Mouse (Mus musculus) lung, postnatal 14 days (tissue): ENCODE measurements around the gene Nxf7.
"Not testable (repeated sequence)": the region's sequence is repeated elsewhere in the genome, so short reads cannot be mapped to it uniquely, and the experiment has no call there.

Experiments used
- DNase-seq: peaks from one replicate; pipeline ENCODE4 v3.0.0; 2021

Gene Nxf7

DNA sequence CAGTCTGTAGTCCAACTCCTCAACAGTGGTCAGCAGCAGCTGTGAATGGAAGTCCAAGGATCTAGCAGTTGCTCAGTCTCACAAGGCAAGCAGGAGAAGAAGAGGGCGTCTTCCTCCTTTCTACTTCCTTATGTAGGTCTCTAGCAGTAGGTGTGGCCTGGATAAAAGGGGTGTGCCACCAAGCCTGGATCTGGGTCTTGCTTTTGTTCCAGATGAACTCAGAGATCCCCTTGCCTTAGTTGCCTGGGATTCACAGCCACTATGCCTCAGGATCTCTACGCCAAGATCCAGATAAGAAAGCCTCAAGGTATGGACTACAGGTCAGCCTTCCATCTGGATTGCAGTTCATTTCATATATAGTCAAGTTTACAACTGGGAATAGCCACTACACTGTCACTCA lies at the start of gene Nxf7:
Gene Nxf7 (minus strand): TSS at position 101 of the 400 bp plus-strand sequence.
- no peak for DNase-seq

DNA sequence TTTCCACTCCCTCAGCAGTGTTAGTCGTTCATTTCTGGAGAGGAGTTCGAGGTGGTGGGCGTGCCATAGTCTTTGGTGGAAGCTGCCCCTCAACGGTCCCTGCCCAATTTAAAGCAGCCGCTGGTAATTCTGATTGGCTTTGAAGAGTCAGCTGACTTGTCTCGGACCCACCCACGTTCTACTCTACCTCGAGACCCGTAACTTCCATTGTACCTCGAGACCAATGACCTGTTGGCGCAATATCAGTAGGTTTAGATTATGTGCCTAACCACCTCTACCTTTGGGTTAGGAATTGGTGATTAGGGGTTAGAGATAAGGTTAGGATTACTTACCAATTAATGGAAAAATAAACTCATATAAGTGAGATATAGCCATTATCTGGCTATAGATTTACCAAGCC lies 29.0 kb upstream of the Nxf7 start, which contains the start of gene Prame:
Gene Prame (minus strand): TSS at position 101 of the 400 bp plus-strand sequence.
- no peak for DNase-seq

DNA sequence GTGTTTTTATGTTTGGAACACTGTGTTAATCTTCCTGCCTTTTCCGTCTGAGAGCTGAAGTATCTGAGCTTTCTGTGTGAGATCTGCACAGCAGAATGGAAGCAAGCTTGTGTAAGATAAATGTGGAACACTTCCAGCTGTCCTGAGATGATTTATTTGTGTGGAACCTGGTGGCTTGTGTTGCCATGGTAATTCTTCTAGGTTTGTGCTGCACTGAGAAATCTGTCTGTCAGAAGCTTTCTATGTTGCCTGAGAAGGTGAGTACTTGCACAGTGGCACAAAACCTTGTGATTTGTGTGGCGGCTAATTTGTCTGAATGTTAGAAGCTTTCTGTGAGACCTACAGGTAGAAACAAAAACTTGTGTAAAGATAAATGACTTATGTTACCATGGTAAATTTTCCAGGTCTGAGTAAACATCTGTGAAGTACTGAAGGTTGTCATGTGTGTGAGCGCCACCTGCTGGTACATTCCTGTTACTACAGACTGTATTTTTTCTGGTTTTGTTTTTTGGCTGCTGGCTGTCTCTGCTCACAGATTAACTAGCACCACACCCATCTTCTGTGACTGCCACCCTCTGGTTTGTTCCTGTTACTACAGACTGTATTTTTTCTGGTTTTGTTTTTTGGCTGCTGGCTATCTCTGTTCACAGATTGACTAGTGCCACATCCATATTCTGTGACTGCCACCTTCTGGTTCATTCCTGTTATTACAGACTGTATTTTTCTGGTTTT lies 2.9 kb upstream of the Nxf7 start:
- peak; percentile 5 for DNase-seq

DNA sequence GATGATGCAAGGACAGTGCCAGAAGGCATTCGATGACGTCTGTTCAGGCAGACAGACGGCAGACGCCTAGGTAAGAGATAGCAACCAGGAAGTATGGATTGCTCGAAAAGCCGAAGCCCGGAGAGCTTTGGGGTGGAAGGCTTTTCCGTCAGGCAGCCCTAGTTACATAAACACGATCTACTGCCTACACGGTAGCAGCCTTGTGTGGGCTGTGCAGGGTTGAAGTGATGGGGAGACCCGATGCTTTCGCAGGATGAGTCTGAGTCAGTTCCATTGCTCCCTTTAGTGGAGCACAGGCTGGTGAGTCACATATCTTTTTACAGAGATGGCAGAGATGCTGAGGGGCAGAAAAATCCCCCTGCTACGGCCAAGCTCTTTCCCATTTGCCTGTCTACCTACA lies 481 bp downstream of the Nxf7 start:
- DNase-seq, result no peak

DNA sequence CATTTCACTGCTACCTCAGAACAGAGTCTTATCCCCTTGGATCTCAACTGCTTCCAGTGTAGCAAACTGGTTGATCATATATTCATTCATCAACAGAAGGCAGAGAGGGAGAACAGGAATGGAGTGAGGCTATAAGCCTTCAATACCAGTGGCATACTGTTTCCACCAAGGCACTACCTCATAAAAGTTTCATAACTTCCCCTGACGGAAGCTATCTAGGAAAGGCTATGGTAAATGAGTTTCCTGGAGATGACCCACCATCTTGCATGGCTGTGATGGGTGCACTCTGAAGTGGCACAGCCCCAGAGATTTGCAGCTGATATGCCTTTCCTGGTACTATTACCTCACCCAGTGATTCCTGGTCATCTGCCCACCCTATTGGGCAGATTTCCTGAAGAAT lies 22.2 kb downstream of the Nxf7 start:
- no peak for DNase-seq

DNA sequence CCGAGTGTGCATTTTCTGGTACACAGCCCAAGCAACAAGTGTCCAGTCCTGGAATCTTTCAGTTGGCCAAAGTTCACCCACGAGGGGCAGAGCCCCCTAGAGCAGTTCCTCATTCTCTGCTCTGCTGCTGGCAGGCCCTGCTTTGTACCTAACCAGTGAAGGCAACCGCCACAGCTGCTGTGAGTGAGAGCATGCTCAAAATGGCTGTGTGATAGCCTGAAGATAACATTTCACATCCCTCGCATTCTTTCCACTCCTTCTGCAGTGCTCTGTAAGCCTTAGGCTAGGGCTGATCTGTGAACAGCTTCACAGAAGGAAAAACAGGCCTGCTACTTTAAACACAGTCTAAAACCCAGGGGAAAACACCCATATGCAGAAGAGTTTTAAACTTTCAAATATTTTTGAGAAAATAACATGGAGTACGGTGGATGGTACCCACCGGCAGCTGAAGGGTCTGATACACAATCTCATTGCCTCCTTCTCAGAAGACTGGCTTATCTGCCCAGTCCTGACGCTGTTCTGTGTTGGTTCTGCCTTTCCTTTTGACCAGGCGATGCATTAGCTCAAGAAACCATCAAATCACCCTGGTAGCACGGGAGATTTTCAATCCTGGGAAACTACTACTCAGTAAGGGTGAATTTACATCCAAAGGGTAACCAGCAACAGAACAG lies 23.5 kb downstream of the Nxf7 start:
- DNase-seq, result not testable (repeated sequence)

DNA sequence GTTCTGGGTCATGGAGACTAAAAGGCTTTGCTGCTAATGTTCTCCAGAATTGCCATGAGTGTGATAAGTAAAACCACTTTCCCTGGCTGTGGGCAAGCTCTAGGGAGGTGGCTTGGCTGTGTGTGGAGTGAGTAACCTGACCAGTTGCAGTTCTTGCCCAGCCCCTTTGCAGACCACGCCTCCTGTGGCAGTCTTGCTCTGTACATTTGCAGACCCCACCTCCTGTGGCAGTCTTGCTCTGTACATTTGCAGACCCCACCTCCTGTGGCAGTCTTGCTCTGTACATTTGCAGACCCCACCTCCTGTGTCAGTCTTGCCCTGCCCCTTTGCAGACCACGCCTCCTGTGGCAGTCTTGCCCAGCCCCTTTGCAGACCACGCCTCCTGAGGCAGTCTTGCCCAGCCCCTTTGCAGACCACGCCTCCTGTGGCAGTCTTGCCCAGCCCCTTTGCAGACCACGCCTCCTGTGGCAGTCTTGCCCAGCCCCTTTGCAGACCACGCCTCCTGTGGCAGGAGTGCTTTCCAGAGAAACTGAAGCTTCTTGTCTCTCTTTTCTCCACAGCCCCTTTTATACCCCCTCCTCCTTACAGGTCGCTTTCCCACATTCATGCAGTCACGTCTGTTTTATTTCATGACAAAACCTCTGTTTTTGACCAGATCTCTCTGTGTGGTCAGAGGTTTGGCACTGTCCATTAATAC lies 24.2 kb downstream of the Nxf7 start:
- not testable (repeated sequence) for DNase-seq

DNA sequence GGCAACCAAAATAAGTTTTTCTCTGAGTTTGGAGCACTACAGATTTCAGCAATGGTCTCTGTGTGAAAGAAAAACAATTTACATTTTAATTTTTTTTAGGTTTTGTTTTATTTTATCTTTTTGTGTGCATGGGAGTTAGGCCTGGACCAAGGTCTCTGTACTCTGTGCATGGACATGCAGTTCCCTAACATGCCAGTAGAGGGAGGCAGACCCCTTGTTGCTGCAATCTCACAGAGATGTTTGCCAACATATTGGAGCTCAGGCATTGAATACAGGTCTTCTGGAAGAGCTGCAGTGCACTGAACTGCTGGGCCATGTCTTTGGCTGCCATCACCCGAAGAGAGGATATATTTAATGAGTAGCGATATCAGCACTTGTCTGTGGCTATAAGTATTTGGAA lies 29.1 kb downstream of the Nxf7 start:
- DNase-seq, result peak; percentile 73

DNA sequence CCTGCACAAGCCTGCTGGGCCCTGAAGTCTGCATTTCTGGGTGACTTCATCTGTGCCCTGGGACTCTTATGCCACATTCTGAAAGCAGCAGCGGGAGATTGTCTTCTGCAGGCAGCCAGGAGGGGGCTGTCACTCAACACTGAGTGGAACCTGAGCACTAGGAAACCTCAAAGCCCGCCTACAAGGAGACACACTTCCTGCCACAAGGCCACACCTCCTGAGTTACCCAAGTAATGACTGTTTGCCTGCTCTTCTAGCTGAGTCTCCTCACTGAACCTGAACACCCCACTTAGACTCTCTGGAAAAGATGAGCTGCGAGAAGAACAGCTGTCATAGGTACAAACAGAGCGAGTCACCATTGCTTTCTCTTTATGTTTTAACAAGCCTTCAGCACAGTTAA lies 33.6 kb downstream of the Nxf7 start:
- not testable (repeated sequence) for DNase-seq

DNA sequence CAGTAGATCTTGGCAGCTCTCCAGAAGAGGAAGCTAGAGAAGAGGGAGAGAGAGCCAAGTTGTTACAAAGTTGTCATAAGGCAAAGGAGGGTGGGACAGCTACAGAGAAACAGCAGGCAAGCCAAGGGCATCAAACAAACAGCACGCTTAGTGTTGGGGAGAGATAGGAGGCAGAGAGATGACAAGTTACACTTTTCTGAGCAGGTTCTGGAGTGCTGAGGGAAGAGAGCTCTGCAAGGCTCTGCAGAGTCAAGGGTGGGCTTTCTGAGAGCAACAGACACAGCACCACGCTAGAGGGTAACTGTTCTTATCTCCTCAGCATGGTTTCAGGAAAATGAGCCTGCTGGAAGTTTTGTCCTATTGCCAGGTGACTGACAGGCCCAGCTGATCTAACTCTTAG lies 35.7 kb downstream of the Nxf7 start:
- no peak for DNase-seq

DNA sequence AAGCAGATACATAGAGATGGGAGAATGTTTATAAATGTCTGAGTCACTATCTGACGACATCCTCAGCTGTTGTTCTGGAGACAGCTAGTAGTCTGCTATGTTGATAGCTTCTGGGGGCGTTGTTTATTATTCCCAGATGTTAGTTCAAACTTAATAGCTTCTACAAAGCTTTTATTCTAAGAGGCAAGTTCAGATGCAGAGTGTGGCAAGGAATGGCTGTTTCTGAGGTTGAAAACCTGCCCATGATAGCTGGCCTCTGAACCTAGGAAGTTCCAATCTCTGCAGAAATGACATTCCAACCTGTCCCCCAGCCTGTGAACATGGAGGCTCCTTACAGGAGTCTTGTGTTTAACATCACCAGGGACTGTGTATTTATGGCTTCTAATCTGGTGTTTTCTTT lies 36.9 kb downstream of the Nxf7 start:
- not testable (repeated sequence) for DNase-seq

DNA sequence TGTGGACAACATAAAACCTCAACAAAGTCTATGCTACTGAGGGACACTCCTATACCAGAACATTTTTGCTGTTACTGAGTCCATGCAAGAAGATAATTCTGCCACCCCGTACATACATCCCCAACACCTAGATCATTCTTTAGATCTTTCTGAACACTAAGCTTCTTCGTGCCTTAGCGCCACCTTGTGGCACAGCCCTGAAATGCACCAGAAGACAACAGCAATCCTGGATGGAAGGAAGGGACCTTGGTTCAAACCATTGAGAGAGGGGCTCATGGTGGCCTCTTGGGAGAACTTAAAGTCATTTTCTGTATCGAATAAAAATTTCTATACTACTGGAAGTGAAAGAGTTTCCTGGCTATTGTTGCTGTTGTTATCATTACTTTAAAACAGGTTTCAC lies 37.6 kb downstream of the Nxf7 start:
- DNase-seq, result peak; percentile 65

DNA sequence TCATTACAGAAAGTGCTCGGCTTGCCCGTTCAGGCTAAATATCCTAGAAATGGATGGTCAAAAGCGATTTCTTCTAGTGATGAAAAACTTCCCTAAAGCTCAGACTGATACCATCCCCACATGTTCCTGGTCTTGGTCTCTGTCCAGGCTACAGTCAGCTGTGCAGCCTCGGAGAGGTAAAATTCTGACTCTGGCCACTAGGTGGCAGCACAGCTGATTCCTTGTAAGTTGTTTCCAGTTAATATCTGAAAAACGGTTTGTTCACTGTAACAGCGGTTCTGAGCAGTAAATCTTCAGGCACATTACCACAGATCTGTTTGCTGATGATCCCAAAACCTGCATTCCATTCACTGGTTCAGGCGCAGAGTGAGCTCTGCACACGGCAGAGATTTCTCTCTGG lies 38.9 kb downstream of the Nxf7 start:
- peak; percentile 42 for DNase-seq
